Mouse (Mus musculus): ENCODE measurements around the gene Ptpn21.

- TF ChIP-seq CTCF (IDR thresholded peaks at IDR 0.05; ENCODE audit: control insufficient read depth, insufficient read depth, insufficient replicate concordance, low read depth, low read length) (no peak), POLR2A (IDR thresholded peaks at IDR 0.05; ENCODE audit: control insufficient read depth, low read depth, low read length) (no peak)
Observed at GRCm38 (mm10) chr12:98677336-98677735, 59.9 kb downstream of the Ptpn21 start.
